Mouse (Mus musculus) liver, embryonic 14.5 days (tissue): ENCODE data around the gene Kif5c.

Source experiments
- CTCF ChIP-seq: IDR thresholded peaks from 2 replicates; pipeline ENCODE4 v1.5.1; 2016; ENCODE audit warnings: antibody characterized with exemption, low read depth, control low read depth
- EP300 ChIP-seq: IDR thresholded peaks from 2 replicates; pipeline ENCODE4 v1.6.1; 2016; ENCODE audit warnings: antibody characterized with exemption, low read depth

DNA sequence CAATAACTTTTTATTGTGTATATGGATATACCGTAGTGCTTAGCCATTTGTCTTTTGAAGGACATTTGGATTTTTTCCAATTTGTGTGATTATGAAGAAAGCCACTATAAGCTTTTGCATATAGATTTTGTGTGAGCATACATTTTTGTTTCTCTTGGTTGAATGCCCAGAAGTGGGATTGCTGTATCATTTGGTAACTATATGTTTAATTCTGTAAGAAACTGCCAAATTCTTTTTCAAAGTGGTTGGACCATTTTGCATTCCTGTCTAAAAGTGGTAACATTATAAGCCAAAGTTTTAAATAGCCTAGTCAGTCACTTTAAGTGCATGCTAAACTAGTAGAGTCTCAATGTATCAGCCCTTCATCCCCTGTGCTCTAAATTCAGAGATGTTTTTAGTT is 6.5 kb downstream of the Kif5c start:
- no peak for TF ChIP-seq EP300
- TF ChIP-seq CTCF, result no peak
